Mouse (Mus musculus): ENCODE results near the gene Lgals7. TPM values are rescaled to one million over a fixed set of nuclear protein-coding genes. Genes with fewer than 3 reads are reported as not detected.
A peak's percentile ranks its signal among the peaks of the same experiment; 100 is the strongest.
"Not testable (repeated sequence)": the region's sequence is repeated elsewhere in the genome, so short reads cannot be mapped to it uniquely, and the experiment has no call there.

The Lgals7 gene
- polyA plus RNA-seq, 1 experiment from 2014 or later: 1.5 TPM

DNA sequence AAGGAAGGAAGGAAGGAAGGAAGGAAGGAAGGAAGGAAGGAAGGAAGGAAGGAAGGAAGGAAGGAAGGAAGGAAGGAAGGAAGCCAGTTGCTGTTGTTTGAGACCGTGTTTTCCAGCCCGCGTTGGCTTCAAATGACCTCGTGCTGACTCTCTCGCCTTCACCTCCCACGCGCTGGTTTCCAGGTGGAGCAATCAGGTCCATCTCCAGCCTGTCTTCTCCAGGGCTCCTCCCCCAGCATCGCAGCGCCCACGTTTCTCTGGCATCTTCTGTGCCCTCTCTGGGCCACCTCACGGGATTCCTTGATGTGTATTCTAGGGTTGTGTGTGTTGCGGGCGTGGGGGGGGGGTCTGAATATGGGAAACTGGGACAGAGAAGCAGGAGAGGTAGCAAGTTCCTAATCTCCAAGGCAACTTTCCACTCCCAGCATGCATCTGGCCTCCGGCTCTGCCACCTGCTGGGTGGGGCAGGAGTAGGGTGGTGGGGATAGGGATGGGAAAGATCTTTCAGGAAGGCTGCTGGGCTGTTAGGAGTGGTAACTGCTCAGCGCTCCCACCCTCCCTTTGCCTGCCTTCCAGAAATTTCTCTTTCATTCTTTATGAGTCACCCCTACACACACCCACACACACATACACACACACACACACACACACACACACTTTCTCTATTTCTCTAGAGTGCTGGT is 695 bp upstream of the Lgals7 start:
- no peak overlapping the region for H3K4me2 ChIP-seq
- no peak overlapping the region for H3K9ac ChIP-seq
- 0 out of 2 replicates have a peak, but pooled peaks cover 5% of the 10 kb centered on the region for H3K9me3 ChIP-seq
- no peaks in the 10 kb centered on the region for H3K36me3 ChIP-seq
- H3K4me3 ChIP-seq: no peak overlapping the region
- no peak overlapping the region for H3K27ac ChIP-seq (replicated peaks)
- WGBS: 66% methylated on average over 15 of the region's 15 CpGs
- no peak for ATAC-seq (ENCODE audit: extremely low read depth, insufficient number of reproducible peaks, low FRiP score, low TSS enrichment)
- H3K27me3 ChIP-seq (replicated peaks): no peaks in the 10 kb centered on the region
- H3K4me1 ChIP-seq: peaks cover 26% of the 10 kb centered on the region

DNA sequence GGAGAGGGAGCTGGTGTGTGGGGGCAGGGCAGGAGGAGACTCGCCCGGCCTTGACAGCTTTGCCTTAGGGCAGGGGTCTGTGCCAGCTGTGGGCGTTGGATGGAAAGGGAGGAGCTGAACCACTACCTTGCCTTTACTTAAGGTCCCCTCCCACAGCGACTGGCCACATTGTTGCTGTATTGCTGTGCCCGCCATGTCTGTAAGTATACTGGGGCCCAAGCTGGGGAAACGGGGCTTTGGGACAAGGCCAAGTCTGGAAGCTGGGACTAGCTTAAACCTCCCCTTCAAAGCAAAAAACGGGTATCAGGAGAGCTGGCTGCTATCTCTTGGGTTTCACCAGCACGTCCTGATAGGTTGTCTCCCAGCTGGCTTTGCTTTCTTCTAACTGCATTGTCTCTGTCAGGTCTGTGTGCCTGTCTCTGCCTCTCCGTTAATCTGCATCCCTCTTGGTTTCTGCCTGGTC is 666 bp downstream of the Lgals7 start:
- ATAC-seq (ENCODE audit: extremely low read depth, insufficient number of reproducible peaks, low FRiP score, low TSS enrichment): no peak
- 36% methylated on average over 9 of the region's 9 CpGs for WGBS

DNA sequence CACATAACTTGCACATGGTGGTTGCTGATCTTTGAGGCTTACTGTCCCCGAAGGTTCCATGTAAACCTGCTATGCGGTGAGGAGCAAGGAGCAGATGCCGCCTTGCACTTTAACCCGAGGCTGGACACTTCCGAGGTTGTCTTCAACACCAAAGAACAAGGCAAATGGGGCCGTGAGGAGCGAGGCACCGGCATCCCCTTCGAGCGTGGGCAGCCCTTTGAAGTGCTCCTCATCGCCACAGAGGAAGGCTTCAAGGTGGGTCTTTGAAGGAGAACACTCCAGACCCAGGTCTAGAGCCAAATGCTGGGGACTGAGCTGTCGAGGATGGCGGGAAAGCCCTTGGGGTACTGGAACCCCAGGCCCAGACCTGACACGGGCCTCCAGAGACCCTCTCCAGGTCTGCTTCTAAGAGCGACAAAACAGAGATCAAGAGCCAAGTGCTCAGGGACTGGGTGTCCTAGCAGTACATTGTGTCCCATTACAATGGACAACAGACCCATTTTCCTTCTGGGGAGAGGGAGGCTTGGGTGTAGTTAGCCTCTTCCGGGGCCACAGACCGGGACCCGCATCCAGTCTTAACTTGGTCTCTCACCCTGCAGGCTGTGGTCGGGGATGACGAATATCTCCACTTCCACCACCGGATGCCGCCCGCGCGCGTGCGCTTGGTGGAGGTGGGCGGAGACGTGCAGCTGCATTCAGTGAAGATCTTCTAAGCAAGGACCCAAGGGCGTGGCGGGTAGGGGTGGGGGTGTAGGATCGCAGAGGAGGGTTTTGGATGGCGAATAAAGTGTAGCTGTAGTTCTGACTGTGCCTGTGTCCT is 2.0 kb downstream of the Lgals7 start:
- H3K4me3 ChIP-seq: peak overlapping the region; percentile 41
- 37% methylated on average over 33 of the region's 33 CpGs for WGBS
- H3K27ac ChIP-seq (replicated peaks): peak overlapping the region; percentile 36; the same call in 1 of the 2 replicates
- no peaks in the 10 kb centered on the region for H3K27me3 ChIP-seq (replicated peaks)
- H3K9ac ChIP-seq: peak overlapping the region; percentile 71
- peaks cover 26% of the 10 kb centered on the region for H3K4me1 ChIP-seq
- ATAC-seq (ENCODE audit: extremely low read depth, insufficient number of reproducible peaks, low FRiP score, low TSS enrichment): peak; percentile 35; the same call in 1 of the 2 replicates
- H3K4me2 ChIP-seq: peak overlapping the region; percentile 68
- 0 out of 2 replicates have a peak, but pooled peaks cover 4% of the 10 kb centered on the region for H3K9me3 ChIP-seq
- H3K36me3 ChIP-seq: no peaks in the 10 kb centered on the region

More for the DNA sequence above, 666 bp downstream of the Lgals7 start:
- H3K9ac ChIP-seq: no peak overlapping the region
- peaks cover 26% of the 10 kb centered on the region for H3K4me1 ChIP-seq
- H3K36me3 ChIP-seq: no peaks in the 10 kb centered on the region
- H3K27me3 ChIP-seq (replicated peaks): no peaks in the 10 kb centered on the region
- 0 out of 2 replicates have a peak, but pooled peaks cover 5% of the 10 kb centered on the region for H3K9me3 ChIP-seq
- H3K4me2 ChIP-seq: peak overlapping the region; percentile 27
- peak overlapping the region; percentile 38 for H3K27ac ChIP-seq (replicated peaks)
- peak overlapping the region; percentile 2; the same call in 1 of the 2 replicates for H3K4me3 ChIP-seq

DNA sequence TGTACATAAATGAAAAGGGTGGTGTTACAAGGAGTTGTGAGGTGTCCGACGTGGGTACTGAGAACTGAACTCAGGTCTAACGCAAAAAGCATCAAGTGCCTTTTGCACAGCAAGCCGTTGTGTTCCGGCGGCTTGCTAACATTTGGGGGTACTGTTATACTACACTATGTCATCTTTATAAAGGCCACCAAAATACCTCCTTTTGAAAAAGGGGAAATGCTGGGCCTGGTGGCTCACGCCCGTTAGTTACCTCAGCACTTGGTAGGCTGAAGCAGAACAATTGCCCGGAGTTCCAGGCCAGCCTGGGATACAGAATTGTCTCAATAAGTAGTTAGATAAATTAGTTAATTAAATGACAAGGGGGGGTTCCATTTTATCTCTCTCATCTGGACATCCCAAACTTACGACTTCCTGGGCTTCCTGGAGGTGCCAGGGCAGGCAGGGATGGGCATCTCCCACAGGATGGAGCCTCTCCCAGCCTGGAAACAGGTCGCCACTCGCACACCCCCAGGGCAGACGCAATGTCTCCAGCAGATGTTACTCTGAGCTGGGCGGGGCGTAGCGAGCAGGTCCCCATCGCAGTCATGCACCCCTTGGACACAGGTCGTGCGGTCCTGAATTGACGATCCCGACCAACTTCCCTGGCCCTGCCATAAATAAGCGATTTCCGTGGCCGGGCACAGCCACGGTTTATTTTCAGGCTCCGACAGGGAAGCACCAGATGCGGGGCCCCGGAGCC is 3.3 kb downstream of the Lgals7 start:
- no peak for ATAC-seq (ENCODE audit: extremely low read depth, insufficient number of reproducible peaks, low FRiP score, low TSS enrichment)
- Histone ChIP-seq H3K27ac (replicated peaks) (no peak overlapping the region), H3K4me2 (no peak overlapping the region), H3K27me3 (replicated peaks) (no peaks in the 10 kb centered on the region), H3K9ac (0 out of 2 replicates have a peak overlapping the region, but pooled peaks have one; percentile 56), H3K36me3 (no peaks in the 10 kb centered on the region), H3K4me3 (no peak overlapping the region), H3K9me3 (no peaks in the 10 kb centered on the region), H3K4me1 (peaks cover 26% of the 10 kb centered on the region)
- 91% methylated on average over 28 of the region's 28 CpGs for WGBS

DNA sequence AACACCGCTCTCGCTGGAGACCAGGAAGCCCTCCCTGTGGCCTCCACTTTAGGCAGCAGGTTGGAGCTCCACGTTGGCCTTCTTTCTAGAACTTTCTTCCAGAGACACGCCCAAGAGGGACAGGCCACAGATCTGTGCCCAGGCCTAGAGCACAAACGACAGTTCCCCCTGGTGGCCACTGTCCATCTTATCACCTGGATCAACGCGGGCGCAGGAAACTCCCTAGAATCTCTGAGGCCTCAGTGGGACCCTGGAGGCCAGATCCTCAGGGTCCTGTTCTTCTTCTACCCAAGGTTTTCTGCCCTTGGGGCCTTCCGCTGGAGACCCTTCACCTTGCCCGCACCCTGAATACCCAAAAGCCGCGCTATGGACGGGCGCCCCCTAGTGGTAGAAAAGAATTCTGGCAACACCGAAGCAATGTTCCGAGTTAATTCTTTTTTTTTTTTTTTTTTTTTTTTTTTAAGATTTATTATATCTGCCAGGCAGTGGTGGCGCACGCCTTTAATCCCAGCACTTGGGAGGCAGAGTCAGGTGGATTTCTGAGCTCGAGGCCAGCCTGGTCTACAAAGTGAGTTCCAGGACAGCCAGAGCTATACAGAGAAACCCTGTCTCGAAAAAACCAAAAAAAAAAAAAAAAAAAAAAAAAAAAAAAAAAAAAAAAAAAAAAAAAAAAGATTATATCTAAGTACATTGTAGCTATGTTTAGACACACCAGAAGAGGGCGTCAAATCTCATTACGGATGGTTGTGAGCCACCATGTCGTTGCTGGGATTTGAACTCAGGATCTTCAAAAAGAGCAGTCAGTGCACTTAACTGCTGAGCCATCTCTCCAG is 4.1 kb downstream of the Lgals7 start:
- peak overlapping the region; percentile 34; the same call in 1 of the 2 replicates for H3K4me3 ChIP-seq
- H3K27me3 ChIP-seq (replicated peaks); H3K9me3 ChIP-seq; H3K27ac ChIP-seq (replicated peaks); H3K36me3 ChIP-seq: not testable (repeated sequence)
- 0 out of 2 replicates have a peak, but pooled peaks have one; percentile 26 for ATAC-seq (ENCODE audit: extremely low read depth, insufficient number of reproducible peaks, low FRiP score, low TSS enrichment)
- WGBS: 27% methylated on average over 23 of the region's 23 CpGs
- peak overlapping the region; percentile 61 for H3K4me2 ChIP-seq
- H3K9ac ChIP-seq: peak overlapping the region; percentile 56; the same call in 1 of the 2 replicates
- H3K4me1 ChIP-seq: peaks cover 26% of the 10 kb centered on the region

DNA sequence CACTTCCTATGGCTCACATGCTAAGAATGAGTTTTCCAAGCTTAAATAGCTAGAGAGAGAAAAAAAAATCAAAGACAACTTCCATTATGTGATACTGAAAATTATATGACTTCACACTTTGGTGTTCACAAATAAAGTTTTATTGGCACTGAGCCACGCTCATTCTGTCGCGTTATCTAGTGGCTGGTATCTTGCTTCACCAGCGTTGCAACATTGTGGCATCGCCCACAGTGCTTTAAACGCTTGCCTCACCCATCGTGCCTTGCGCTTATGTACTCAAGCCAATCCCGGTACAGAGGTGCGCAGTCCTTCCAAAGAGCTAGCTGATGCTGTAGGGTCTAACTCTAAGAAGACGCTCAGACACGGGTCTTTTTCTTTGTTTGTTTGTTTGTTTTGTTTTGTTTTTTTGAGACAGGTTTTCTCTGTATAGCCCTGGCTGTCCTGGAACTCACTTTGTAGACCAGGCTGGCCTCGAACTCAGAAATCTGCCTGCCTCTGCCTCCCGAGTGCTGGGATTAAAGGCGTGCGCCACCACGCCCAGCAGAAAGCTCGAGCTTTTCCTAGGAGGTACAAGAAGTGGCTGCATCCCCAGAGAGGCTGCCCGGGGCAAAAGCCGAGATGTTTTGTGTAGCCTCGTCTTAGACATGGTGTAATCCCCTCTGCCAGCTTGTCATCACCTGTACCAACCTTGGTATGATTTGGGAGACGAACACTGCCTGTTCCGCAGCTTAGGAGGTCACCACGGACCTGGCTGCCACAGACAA is 7.4 kb downstream of the Lgals7 start:
- H3K4me3 ChIP-seq: no peak overlapping the region
- 81% methylated on average over 24 of the region's 24 CpGs for WGBS
- H3K27ac ChIP-seq (replicated peaks): no peak overlapping the region
- no peak overlapping the region for H3K9ac ChIP-seq
- no peaks in the 10 kb centered on the region for H3K9me3 ChIP-seq
- ATAC-seq (ENCODE audit: extremely low read depth, insufficient number of reproducible peaks, low FRiP score, low TSS enrichment): no peak
- H3K4me2 ChIP-seq: no peak overlapping the region
- peaks cover 6% of the 10 kb centered on the region; the same call in 1 of the 2 replicates for H3K4me1 ChIP-seq
- H3K36me3 ChIP-seq: no peaks in the 10 kb centered on the region
- no peaks in the 10 kb centered on the region for H3K27me3 ChIP-seq (replicated peaks)

DNA sequence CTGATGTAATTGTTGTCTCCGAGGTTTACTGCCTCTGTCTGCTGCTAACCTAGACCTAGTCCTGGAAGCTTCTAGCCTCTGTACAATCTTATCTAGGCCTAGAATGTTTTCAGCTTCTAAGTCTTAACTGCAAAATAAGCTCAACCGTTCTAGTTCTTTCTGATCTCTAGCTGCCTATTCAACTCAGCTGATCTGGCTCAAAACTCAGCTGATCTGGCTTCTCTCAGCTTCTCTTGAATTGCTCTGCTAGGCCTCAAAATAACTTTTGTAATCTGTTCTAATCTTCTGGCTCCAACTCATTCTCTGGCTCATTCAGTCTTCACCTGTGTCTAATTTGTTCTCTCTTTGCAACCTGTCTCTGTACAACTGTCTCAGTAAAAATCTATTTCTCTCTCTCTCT is 10.9 kb downstream of the Lgals7 start:
- ATAC-seq (ENCODE audit: extremely low read depth, insufficient number of reproducible peaks, low FRiP score, low TSS enrichment): no peak
- Histone ChIP-seq H3K9me3 (no peaks in the 10 kb centered on the region), H3K27ac (replicated peaks) (no peak overlapping the region), H3K4me2 (no peak overlapping the region), H3K4me3 (no peak overlapping the region), H3K9ac (no peak overlapping the region), H3K4me1 (0 out of 2 replicates have a peak, but pooled peaks cover 3% of the 10 kb centered on the region), H3K36me3 (no peaks in the 10 kb centered on the region), H3K27me3 (replicated peaks) (no peaks in the 10 kb centered on the region)
- whole genome bisulfite sequencing: 53% methylated on average over 2 of the region's 2 CpGs

DNA sequence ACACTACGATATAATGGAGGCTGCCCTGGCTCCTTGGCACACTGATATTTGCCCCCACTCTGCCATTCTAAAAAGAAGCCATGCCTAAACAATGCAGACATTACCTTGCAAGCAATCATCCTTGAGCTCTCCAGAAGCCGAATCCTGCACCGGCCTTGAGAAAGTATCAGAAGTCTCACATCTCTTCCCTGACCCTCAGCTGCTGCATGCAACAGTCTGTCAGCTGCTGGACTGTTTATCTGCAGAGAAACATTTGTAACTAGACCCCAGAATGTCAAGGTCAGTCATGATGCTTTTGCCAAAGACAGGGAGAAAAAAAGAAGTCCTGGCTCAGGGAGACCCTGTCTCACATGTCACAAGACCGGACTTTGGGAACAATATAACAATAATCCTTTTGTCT is 12.4 kb downstream of the Lgals7 start:
- Histone ChIP-seq H3K27me3 (replicated peaks) (no peaks in the 10 kb centered on the region; the same call in 1 of the 2 replicates), H3K27ac (replicated peaks) (no peak overlapping the region), H3K4me3 (no peak overlapping the region), H3K36me3 (no peaks in the 10 kb centered on the region), H3K4me2 (no peak overlapping the region), H3K9me3 (no peaks in the 10 kb centered on the region), H3K4me1 (0 out of 2 replicates have a peak, but pooled peaks cover 3% of the 10 kb centered on the region), H3K9ac (no peak overlapping the region)
- WGBS: 73% methylated on average over 4 of the region's 4 CpGs
- ATAC-seq (ENCODE audit: extremely low read depth, insufficient number of reproducible peaks, low FRiP score, low TSS enrichment): no peak

DNA sequence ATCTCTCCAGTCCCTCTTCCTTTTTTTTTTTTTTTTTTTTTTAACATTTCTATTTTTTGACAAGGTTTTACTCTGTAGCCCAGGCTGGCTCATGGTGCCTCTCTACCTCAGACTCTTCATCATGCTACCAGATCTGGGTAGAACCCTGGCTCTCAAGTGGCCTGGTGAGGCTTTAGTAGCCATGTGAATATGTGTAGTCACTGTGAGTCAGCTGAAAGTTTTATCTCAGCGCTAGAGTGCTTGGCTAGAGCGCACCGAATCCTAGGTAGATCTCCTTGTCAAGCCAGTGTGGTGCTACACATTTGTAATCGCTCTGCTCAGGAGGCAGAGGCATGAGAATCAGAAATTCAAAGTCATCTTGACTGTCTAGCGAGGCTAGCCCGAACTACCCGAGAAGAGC is 13.5 kb downstream of the Lgals7 start:
- Histone ChIP-seq H3K4me2 (no peak overlapping the region), H3K36me3 (no peaks in the 10 kb centered on the region), H3K9me3 (no peaks in the 10 kb centered on the region), H3K9ac (no peak overlapping the region), H3K27me3 (replicated peaks) (peaks cover 6% of the 10 kb centered on the region; the same call in 1 of the 2 replicates), H3K27ac (replicated peaks) (no peak overlapping the region), H3K4me1 (0 out of 2 replicates have a peak, but pooled peaks cover 3% of the 10 kb centered on the region), H3K4me3 (no peak overlapping the region)
- WGBS: 66% methylated on average over 7 of the region's 7 CpGs
- peak; percentile 81 for ATAC-seq (ENCODE audit: extremely low read depth, insufficient number of reproducible peaks, low FRiP score, low TSS enrichment)

DNA sequence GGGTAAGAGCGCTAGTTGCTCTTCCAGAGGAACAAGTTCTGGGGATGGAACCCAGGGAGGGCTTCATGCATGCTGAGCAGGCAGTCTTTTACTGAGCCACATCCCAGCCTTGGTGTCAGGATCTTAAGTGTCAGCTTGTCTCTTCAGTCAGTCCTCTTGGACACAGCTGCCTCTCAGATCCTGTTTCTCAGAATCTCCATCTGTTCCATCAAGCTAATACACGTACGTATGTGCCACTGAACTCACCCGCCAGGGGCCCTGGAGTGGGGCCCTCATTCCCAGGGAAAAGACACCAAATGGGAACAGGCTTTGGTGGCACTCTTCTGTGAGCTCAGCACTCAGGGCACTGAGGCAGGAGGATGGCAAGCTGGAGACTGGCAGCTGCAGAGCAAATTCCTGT is 14.2 kb downstream of the Lgals7 start:
- no peak overlapping the region for H3K4me2 ChIP-seq
- H3K4me3 ChIP-seq: no peak overlapping the region
- no peak overlapping the region for H3K9ac ChIP-seq
- H3K27me3 ChIP-seq (replicated peaks): peaks cover 6% of the 10 kb centered on the region; the same call in 1 of the 2 replicates
- 74% methylated on average over 4 of the region's 4 CpGs for WGBS
- no peaks in the 10 kb centered on the region for H3K36me3 ChIP-seq
- 0 out of 2 replicates have a peak, but pooled peaks cover 3% of the 10 kb centered on the region for H3K4me1 ChIP-seq
- peak overlapping the region; percentile 36; the same call in 1 of the 2 replicates for H3K27ac ChIP-seq (replicated peaks)
- H3K9me3 ChIP-seq: no peaks in the 10 kb centered on the region
- no peak for ATAC-seq (ENCODE audit: extremely low read depth, insufficient number of reproducible peaks, low FRiP score, low TSS enrichment)

Measured in heart, embryonic 13.5 days (tissue).